Mouse (Mus musculus): Measurements from ENCODE around the gene Cntfr. TPM values are rescaled to one million over a fixed set of nuclear protein-coding genes. Genes with fewer than 3 reads are reported as not detected.

The Cntfr gene
- polyA plus RNA-seq, 1 experiment: not detected

- Histone ChIP-seq H3K4me3 (ENCODE audit: insufficient read depth, low read depth, low read length) (no peak overlapping the region), H3K27ac (ENCODE audit: insufficient read depth, low read depth, low read length) (no peak overlapping the region), H3K4me1 (ENCODE audit: control insufficient read depth, insufficient read depth, low read length) (peaks cover 5% of the 10 kb centered on the region)
- TF ChIP-seq CTCF (IDR thresholded peaks at IDR 0.05; ENCODE audit: insufficient read depth, low read depth, low read length): no peak
- TF ChIP-seq POLR2A (IDR thresholded peaks at IDR 0.05; ENCODE audit: insufficient read depth, low read depth, low read length): no peak
- WGBS: 53% methylated on average over 6 of the region's 6 CpGs
Observed at GRCm38 (mm10) chr4:41610594-41610980, 86.3 kb downstream of the Cntfr start.

- H3K4me3 ChIP-seq (ENCODE audit: insufficient read depth, low read depth, low read length): no peak overlapping the region
- no peaks in the 10 kb centered on the region for H3K4me1 ChIP-seq (ENCODE audit: control insufficient read depth, insufficient read depth, low read length)
- TF ChIP-seq POLR2A (IDR thresholded peaks at IDR 0.05; ENCODE audit: insufficient read depth, low read depth, low read length) (no peak), CTCF (IDR thresholded peaks at IDR 0.05; ENCODE audit: insufficient read depth, low read depth, low read length) (no peak)
- H3K27ac ChIP-seq (ENCODE audit: insufficient read depth, low read depth, low read length): no peak overlapping the region
- 75% methylated on average over 10 of the region's 10 CpGs for WGBS
Observed at GRCm38 (mm10) chr4:41609681-41610593, 87.0 kb downstream of the Cntfr start.

Other genes starting within 250 kb of the Cntfr start
- not detected in 2 replicates for gene Kif24, start 232.2 kb downstream of the Cntfr start, polyA plus RNA-seq (2012; ENCODE audit: insufficient read depth, insufficient read length, low replicate concordance, missing spikeins)
- gene Nudt2, start 231.9 kb downstream of the Cntfr start, polyA plus RNA-seq (2012; ENCODE audit: insufficient read depth, insufficient read length, low replicate concordance, missing spikeins): not detected in 2 replicates
- gene AI464131, start 194.0 kb downstream of the Cntfr start, polyA plus RNA-seq (2012; ENCODE audit: insufficient read depth, insufficient read length, low replicate concordance, missing spikeins): not detected in 2 replicates
- gene 1110017D15Rik, start 179.8 kb downstream of the Cntfr start, polyA plus RNA-seq (2012; ENCODE audit: insufficient read depth, insufficient read length, low replicate concordance, missing spikeins): not detected in 2 replicates
- gene Fam219a, start 127.6 kb downstream of the Cntfr start, polyA plus RNA-seq (2012; ENCODE audit: insufficient read depth, insufficient read length, low replicate concordance, missing spikeins): not detected in 2 replicates
- not detected in 2 replicates for gene Dnaic1, start 127.3 kb downstream of the Cntfr start, polyA plus RNA-seq (2012; ENCODE audit: insufficient read depth, insufficient read length, low replicate concordance, missing spikeins)
- not detected in 2 replicates for gene Enho, start 56.8 kb downstream of the Cntfr start, polyA plus RNA-seq (2012; ENCODE audit: insufficient read depth, insufficient read length, low replicate concordance, missing spikeins)
- not detected in 2 replicates for gene Il11ra1, start 2.9 kb upstream of the Cntfr start, polyA plus RNA-seq (2012; ENCODE audit: insufficient read depth, insufficient read length, low replicate concordance, missing spikeins)
- not detected in 2 replicates for gene Rpp25l, start 16.4 kb upstream of the Cntfr start, polyA plus RNA-seq (2012; ENCODE audit: insufficient read depth, insufficient read length, low replicate concordance, missing spikeins)
- gene Dctn3, start 26.1 kb upstream of the Cntfr start, polyA plus RNA-seq (2012; ENCODE audit: insufficient read depth, insufficient read length, low replicate concordance, missing spikeins): not detected in 2 replicates
- gene Arid3c, start 34.1 kb upstream of the Cntfr start, polyA plus RNA-seq (2012; ENCODE audit: insufficient read depth, insufficient read length, low replicate concordance, missing spikeins): not detected in 2 replicates
- gene Galt, start 58.1 kb upstream of the Cntfr start, polyA plus RNA-seq (2012; ENCODE audit: insufficient read depth, insufficient read length, low replicate concordance, missing spikeins): not detected in 2 replicates
- gene Sigmar1, start 59.1 kb upstream of the Cntfr start, polyA plus RNA-seq (2012; ENCODE audit: insufficient read depth, insufficient read length, low replicate concordance, missing spikeins): not detected in 2 replicates
- not detected in 2 replicates for gene Ccl27a, start 77.2 kb upstream of the Cntfr start, polyA plus RNA-seq (2012; ENCODE audit: insufficient read depth, insufficient read length, low replicate concordance, missing spikeins)
- not detected in 2 replicates for gene Gm21541, start 206.5 kb upstream of the Cntfr start, polyA plus RNA-seq (2012; ENCODE audit: insufficient read depth, insufficient read length, low replicate concordance, missing spikeins)
- gene Gm20878, start 244.5 kb upstream of the Cntfr start, polyA plus RNA-seq (2012; ENCODE audit: insufficient read depth, insufficient read length, low replicate concordance, missing spikeins): not detected in 2 replicates